Mouse (Mus musculus): ENCODE data around the gene Samd4b. TPM values are rescaled to one million over a fixed set of nuclear protein-coding genes. Genes with fewer than 3 reads are reported as not detected.
A peak's percentile ranks its signal among the peaks of the same experiment; 100 is the strongest.

Gene Samd4b
- polyA plus RNA-seq, 1 experiment from 2014 or later: 25.1 TPM

DNA sequence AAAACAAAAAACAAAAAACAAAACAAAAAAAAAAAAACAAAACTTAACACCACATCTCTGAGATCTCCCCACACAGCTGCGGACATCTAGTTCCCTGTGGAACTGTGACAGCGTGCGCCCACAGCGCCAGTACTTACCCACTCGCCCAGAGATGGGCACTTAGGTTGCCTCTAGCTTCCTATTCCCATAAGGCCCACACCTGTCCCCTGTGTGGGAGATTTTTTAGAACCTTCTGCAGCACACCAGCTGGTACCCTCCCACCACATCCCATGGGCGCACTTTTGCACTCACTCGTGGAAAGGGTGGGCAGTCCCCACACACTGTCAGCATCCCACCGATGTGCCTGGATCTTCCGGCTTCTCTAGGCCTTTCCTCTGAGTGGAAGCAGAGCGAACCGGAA is 115.1 kb downstream of the Samd4b start:
- no peak overlapping the region for H3K9ac ChIP-seq (replicated peaks; ENCODE audit: low read depth, low read length)
- no peaks in the 10 kb centered on the region for H3K36me3 ChIP-seq (ENCODE audit: control insufficient read depth, insufficient read depth, low read length)
- no peaks in the 10 kb centered on the region for H3K9me3 ChIP-seq (ENCODE audit: control insufficient read depth, low read length)
- WGBS: 76% methylated on average over 11 of the region's 11 CpGs
- no peak overlapping the region for H3K4me2 ChIP-seq (ENCODE audit: low read depth, low read length)
- no peak overlapping the region for H3K27ac ChIP-seq (ENCODE audit: low read depth, low read length)
- no peak overlapping the region for H3K4me3 ChIP-seq (ENCODE audit: low read depth, low read length)
- no peaks in the 10 kb centered on the region for H3K4me1 ChIP-seq (ENCODE audit: control insufficient read depth, insufficient read depth, low read length)
- no peaks in the 10 kb centered on the region for H3K27me3 ChIP-seq (ENCODE audit: control insufficient read depth, insufficient read depth, low read length)
- ATAC-seq (ENCODE audit: low read depth): no peak

DNA sequence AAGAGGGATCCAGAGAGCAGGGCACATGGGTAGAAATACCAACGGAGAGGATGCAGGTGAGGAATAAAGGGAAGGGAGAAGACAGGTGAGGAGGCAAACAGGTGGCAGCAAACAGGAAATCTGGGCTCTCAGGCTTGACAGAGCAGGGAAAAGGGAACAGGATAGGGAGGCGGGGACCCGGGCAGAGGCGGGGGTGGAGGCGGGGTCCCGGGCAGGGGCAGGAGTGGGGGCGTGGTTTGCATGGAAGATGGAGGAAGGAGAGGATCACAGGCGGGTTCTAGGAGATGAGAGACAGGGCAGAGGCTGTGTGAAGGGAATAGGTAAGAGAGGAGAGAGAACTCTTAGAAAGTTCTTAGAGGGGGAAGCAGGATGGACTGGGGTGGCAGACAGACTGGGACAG is 119.1 kb downstream of the Samd4b start:
- Histone ChIP-seq H3K9ac (replicated peaks; ENCODE audit: low read depth, low read length) (no peak overlapping the region), H3K27ac (ENCODE audit: low read depth, low read length) (no peak overlapping the region), H3K9me3 (ENCODE audit: control insufficient read depth, low read length) (no peaks in the 10 kb centered on the region), H3K27me3 (ENCODE audit: control insufficient read depth, insufficient read depth, low read length) (no peaks in the 10 kb centered on the region), H3K4me3 (ENCODE audit: low read depth, low read length) (no peak overlapping the region), H3K4me2 (ENCODE audit: low read depth, low read length) (no peak overlapping the region), H3K4me1 (ENCODE audit: control insufficient read depth, insufficient read depth, low read length) (no peaks in the 10 kb centered on the region), H3K36me3 (ENCODE audit: control insufficient read depth, insufficient read depth, low read length) (no peaks in the 10 kb centered on the region)
- ATAC-seq (ENCODE audit: low read depth): no peak
- 5% methylated on average over 8 of the region's 8 CpGs for WGBS

DNA sequence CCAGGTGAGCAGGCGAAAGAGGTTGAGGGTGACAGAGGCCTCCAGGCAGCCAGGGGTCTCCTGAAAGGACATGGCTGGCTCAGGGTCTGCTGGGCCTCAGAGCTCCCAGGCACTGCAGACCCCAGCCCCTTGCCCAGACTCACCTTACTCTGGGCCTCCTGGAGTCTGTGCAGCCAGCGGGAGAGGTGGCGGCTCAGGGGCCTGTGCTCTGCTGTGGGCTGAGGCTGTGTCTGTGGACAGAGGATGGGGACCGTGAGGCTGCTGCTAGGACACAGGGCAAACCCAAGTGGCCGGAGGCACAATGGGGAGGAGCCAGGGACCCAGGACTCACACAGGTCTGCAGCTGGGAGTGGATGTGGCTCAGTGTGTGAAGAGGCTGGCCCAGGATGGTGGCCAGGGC is 120.6 kb downstream of the Samd4b start:
- H3K36me3 ChIP-seq (ENCODE audit: control insufficient read depth, insufficient read depth, low read length): no peaks in the 10 kb centered on the region
- WGBS: 83% methylated on average over 5 of the region's 5 CpGs
- H3K4me3 ChIP-seq (ENCODE audit: low read depth, low read length): no peak overlapping the region
- no peak overlapping the region for H3K9ac ChIP-seq (replicated peaks; ENCODE audit: low read depth, low read length)
- H3K4me1 ChIP-seq (ENCODE audit: control insufficient read depth, insufficient read depth, low read length): no peaks in the 10 kb centered on the region
- ATAC-seq (ENCODE audit: low read depth): no peak
- no peak overlapping the region for H3K4me2 ChIP-seq (ENCODE audit: low read depth, low read length)
- no peaks in the 10 kb centered on the region for H3K9me3 ChIP-seq (ENCODE audit: control insufficient read depth, low read length)
- H3K27me3 ChIP-seq (ENCODE audit: control insufficient read depth, insufficient read depth, low read length): no peaks in the 10 kb centered on the region
- H3K27ac ChIP-seq (ENCODE audit: low read depth, low read length): no peak overlapping the region

DNA sequence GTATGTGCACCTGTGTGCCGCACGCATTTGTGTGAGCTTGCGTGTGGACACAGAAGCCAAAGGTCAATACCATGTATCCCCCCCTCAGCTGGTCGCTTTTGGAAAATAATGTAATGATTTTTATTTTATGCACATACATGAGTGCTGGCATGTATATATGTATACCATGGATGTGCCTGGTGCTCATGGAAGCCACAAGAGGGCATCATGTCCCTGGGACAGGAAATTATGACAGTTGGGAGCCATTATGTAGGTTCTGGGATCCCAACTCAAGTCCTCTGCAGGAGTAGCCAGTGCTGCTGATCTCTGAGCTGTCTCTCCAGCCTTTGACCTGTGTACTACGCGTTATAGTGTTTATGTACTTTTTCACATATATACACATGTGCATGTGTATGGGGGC is 121.8 kb downstream of the Samd4b start:
- WGBS: 90% methylated on average over 6 of the region's 6 CpGs
- no peak for ATAC-seq (ENCODE audit: low read depth)

DNA sequence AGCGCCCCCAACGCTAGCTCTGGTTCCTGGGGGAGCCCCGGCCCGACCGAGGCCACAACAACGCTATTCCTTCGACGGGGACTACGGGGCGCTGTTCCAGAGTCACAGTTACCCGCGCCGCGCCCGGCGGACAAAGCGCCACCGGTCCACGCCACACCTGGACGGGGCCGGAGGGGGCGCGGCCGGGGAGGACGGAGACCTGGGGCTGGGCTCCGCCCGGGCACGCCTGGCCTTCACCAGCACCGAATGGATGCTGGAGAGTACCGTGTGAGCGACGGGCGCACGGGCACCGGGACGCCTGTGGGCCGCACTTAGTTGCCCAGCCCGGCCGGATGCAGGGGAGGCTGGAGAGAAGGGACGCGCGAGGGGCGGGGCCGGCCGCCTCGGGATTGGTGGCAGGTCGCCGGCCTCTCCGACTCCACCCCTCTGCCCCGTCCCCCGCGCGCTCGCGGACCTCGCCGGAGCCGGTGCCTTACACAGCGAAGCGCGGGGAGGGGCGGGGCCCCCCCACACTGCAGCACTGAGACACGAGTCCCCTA is 130.7 kb downstream of the Samd4b start:
- peaks cover 13% of the 10 kb centered on the region for H3K36me3 ChIP-seq (ENCODE audit: control insufficient read depth, insufficient read depth, low read length)
- ATAC-seq (ENCODE audit: low read depth): no peak
- 0 out of 2 replicates have a peak overlapping the region, but pooled peaks have one; percentile 28 for H3K9ac ChIP-seq (replicated peaks; ENCODE audit: low read depth, low read length)
- H3K4me1 ChIP-seq (ENCODE audit: control insufficient read depth, insufficient read depth, low read length): peaks cover 15% of the 10 kb centered on the region; the same call in 1 of the 2 replicates
- no peaks in the 10 kb centered on the region for H3K9me3 ChIP-seq (ENCODE audit: control insufficient read depth, low read length)
- H3K27ac ChIP-seq (ENCODE audit: low read depth, low read length): no peak overlapping the region
- H3K4me3 ChIP-seq (ENCODE audit: low read depth, low read length): peak overlapping the region; percentile 25; the same call in 1 of the 2 replicates
- 3% methylated on average over 35 of the region's 63 CpGs for WGBS
- H3K27me3 ChIP-seq (ENCODE audit: control insufficient read depth, insufficient read depth, low read length): peaks cover 4% of the 10 kb centered on the region; the same call in 1 of the 2 replicates
- H3K4me2 ChIP-seq (ENCODE audit: low read depth, low read length): peak overlapping the region; percentile 55

More for the DNA sequence above, 121.8 kb downstream of the Samd4b start:
- Histone ChIP-seq H3K27ac (ENCODE audit: low read depth, low read length) (no peak overlapping the region), H3K4me1 (ENCODE audit: control insufficient read depth, insufficient read depth, low read length) (no peaks in the 10 kb centered on the region), H3K27me3 (ENCODE audit: control insufficient read depth, insufficient read depth, low read length) (no peaks in the 10 kb centered on the region), H3K36me3 (ENCODE audit: control insufficient read depth, insufficient read depth, low read length) (no peaks in the 10 kb centered on the region), H3K4me2 (ENCODE audit: low read depth, low read length) (no peak overlapping the region), H3K4me3 (ENCODE audit: low read depth, low read length) (no peak overlapping the region), H3K9ac (replicated peaks; ENCODE audit: low read depth, low read length) (no peak overlapping the region), H3K9me3 (ENCODE audit: control insufficient read depth, low read length) (no peaks in the 10 kb centered on the region)

DNA sequence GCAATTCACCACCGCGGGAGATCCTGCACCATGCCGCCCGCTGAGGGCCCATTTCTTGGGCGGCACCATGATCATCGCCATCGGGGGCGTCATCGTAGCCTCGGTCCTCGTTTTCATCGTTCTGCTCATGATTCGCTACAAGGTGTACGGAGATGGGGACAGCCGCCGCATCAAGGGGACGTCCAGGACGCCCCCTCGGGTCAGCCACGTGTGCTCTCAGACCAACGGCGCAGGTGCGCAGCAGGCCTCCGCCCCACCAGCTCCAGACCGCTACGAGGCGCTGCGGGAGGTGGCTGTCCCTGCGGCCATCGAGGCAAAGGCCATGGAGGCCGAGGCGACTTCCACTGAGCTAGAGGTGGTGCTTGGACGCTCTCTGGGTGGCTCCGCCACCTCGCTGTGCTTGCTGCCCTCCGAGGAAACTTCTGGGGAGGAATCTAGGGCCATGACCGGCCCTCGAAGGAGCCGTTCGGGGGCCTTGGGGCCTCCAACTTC is 131.2 kb downstream of the Samd4b start:
- H3K27ac ChIP-seq (ENCODE audit: low read depth, low read length): no peak overlapping the region
- peak overlapping the region; percentile 55 for H3K4me2 ChIP-seq (ENCODE audit: low read depth, low read length)
- 17% methylated on average over 39 of the region's 40 CpGs for WGBS
- peaks cover 4% of the 10 kb centered on the region; the same call in 1 of the 2 replicates for H3K27me3 ChIP-seq (ENCODE audit: control insufficient read depth, insufficient read depth, low read length)
- no peak overlapping the region for H3K9ac ChIP-seq (replicated peaks; ENCODE audit: low read depth, low read length)
- H3K4me3 ChIP-seq (ENCODE audit: low read depth, low read length): peak overlapping the region; percentile 25; the same call in 1 of the 2 replicates
- no peaks in the 10 kb centered on the region for H3K9me3 ChIP-seq (ENCODE audit: control insufficient read depth, low read length)
- H3K36me3 ChIP-seq (ENCODE audit: control insufficient read depth, insufficient read depth, low read length): peaks cover 18% of the 10 kb centered on the region
- H3K4me1 ChIP-seq (ENCODE audit: control insufficient read depth, insufficient read depth, low read length): peaks cover 15% of the 10 kb centered on the region; the same call in 1 of the 2 replicates
- ATAC-seq (ENCODE audit: low read depth): no peak

DNA sequence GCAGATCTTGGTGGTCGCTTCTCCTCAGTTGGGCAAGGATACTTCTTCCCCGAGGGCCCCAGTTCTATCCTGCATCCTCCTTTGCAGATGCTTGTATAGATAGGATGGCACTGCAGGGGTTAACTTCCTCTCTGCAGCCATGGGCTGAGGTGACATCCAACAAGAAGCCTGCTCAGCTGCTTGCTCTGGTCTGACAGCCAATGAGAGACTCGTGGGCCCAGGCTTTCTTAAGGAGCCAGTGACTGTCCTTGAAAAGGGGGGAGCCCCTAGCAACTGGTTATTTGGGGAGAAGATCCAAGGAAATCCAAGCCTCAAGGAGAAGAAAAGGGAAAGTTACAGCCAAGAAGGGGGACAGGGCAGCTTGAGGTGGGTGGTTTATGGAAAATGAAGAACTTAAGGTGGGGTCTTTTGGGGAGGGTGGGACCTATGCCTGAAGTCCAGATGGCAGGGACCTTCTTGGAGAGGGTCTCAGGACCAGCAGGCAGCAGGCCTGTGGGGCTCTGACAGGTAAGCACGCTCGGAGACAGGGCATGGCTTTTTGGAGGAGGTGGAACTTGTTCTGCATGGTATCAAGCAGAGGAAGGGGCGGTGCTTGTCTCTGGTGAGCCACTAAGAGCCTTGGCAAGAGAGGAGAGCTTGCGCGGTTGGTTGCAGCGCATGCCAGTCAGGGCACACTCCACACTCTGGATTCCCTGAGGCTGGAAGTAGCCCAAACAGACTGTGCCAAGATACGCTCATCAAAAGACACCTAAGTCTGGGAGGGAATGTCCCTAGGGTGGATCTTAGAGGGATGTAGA is 133.3 kb downstream of the Samd4b start:
- 66% methylated on average over 10 of the region's 10 CpGs for WGBS
- no peaks in the 10 kb centered on the region for H3K9me3 ChIP-seq (ENCODE audit: control insufficient read depth, low read length)
- no peak overlapping the region for H3K9ac ChIP-seq (replicated peaks; ENCODE audit: low read depth, low read length)
- H3K4me3 ChIP-seq (ENCODE audit: low read depth, low read length): no peak overlapping the region
- H3K4me1 ChIP-seq (ENCODE audit: control insufficient read depth, insufficient read depth, low read length): peaks cover 15% of the 10 kb centered on the region; the same call in 1 of the 2 replicates
- ATAC-seq (ENCODE audit: low read depth): peak; percentile 54; the same call in 1 of the 2 replicates
- peak overlapping the region; percentile 28; the same call in 1 of the 2 replicates for H3K27ac ChIP-seq (ENCODE audit: low read depth, low read length)
- peaks cover 4% of the 10 kb centered on the region; the same call in 1 of the 2 replicates for H3K27me3 ChIP-seq (ENCODE audit: control insufficient read depth, insufficient read depth, low read length)
- peaks cover 30% of the 10 kb centered on the region for H3K36me3 ChIP-seq (ENCODE audit: control insufficient read depth, insufficient read depth, low read length)
- peak overlapping the region; percentile 3; the same call in 1 of the 2 replicates for H3K4me2 ChIP-seq (ENCODE audit: low read depth, low read length)

DNA sequence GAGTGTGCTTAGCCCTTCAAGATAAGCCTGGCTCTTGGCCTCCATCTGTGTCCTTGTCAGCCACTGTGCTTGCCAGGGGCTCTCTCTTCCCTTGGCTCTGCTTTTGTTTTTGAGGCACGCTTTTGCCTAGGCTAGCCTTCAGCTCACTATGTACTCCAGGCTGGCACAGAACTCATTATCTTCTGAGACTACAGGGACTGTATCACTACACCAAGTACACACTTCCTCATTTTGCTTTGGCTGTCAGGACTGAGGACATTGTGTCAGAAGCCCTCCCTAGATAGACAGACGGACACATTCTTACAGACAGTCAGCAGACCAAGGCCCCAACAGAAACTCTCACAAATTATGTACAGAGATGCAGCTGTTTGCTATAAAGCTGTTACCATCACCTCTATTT is 135.2 kb downstream of the Samd4b start:
- Histone ChIP-seq H3K27ac (ENCODE audit: low read depth, low read length) (no peak overlapping the region), H3K27me3 (ENCODE audit: control insufficient read depth, insufficient read depth, low read length) (peaks cover 4% of the 10 kb centered on the region; the same call in 1 of the 2 replicates), H3K4me1 (ENCODE audit: control insufficient read depth, insufficient read depth, low read length) (peaks cover 15% of the 10 kb centered on the region; the same call in 1 of the 2 replicates), H3K4me3 (ENCODE audit: low read depth, low read length) (no peak overlapping the region), H3K36me3 (ENCODE audit: control insufficient read depth, insufficient read depth, low read length) (peaks cover 48% of the 10 kb centered on the region), H3K9me3 (ENCODE audit: control insufficient read depth, low read length) (no peaks in the 10 kb centered on the region), H3K4me2 (ENCODE audit: low read depth, low read length) (no peak overlapping the region), H3K9ac (replicated peaks; ENCODE audit: low read depth, low read length) (no peak overlapping the region)
- ATAC-seq (ENCODE audit: low read depth): no peak
- 99% methylated on average over 2 of the region's 2 CpGs for WGBS

DNA sequence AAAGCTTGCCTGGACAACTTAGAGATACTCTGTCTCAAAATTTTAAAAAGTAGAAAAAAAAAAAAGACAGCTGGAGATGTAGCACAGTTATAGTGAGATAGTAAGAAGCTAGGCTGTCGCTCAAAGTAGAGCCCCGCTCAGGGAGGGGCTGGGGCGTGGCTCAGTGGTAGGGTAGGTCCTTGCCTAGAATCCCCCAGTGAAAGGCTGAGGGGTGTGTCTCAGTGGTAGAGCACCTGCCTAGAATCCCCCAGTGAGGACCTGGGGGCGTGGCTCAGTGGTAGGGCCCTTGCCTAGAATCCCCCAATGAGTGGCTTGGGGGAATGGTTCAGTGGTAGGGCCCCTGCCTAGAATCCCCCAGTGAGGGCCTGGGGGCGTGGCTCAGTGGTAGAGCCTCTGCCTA is 137.6 kb downstream of the Samd4b start:
- H3K4me2 ChIP-seq (ENCODE audit: low read depth, low read length): no peak overlapping the region
- H3K4me3 ChIP-seq (ENCODE audit: low read depth, low read length): no peak overlapping the region
- 89% methylated on average over 5 of the region's 5 CpGs for WGBS
- H3K9me3 ChIP-seq (ENCODE audit: control insufficient read depth, low read length): no peaks in the 10 kb centered on the region
- H3K9ac ChIP-seq (replicated peaks; ENCODE audit: low read depth, low read length): no peak overlapping the region
- no peaks in the 10 kb centered on the region for H3K27me3 ChIP-seq (ENCODE audit: control insufficient read depth, insufficient read depth, low read length)
- ATAC-seq (ENCODE audit: low read depth): no peak
- H3K36me3 ChIP-seq (ENCODE audit: control insufficient read depth, insufficient read depth, low read length): peaks cover 49% of the 10 kb centered on the region
- no peak overlapping the region for H3K27ac ChIP-seq (ENCODE audit: low read depth, low read length)
- 0 out of 2 replicates have a peak, but pooled peaks cover 6% of the 10 kb centered on the region for H3K4me1 ChIP-seq (ENCODE audit: control insufficient read depth, insufficient read depth, low read length)

Measured in neural tube, embryonic 14.5 days (tissue).